Mouse (Mus musculus) spleen, adult 2 months (tissue): Measurements from ENCODE around the gene Gdf11. TPM values are rescaled to one million over a fixed set of nuclear protein-coding genes. Genes with fewer than 3 reads are reported as not detected.

Experiments
- DNase-seq, 2 experiments: peaks; one replicate each; pipeline versions ENCODE4 v3.0.0 to v3.0.0-alpha.2; 2012 to 2021; ENCODE audit warnings: low spot score in 2 of 2, low read depth in 1 of 2
- H3K27ac ChIP-seq: fragments of 200-500 bp; 2 replicates; pipeline ENCODE4 v1.5.1; 2012; ENCODE audit warnings: low read length, inconsistent platforms; ENCODE audit not compliant: insufficient read depth
- H3K27me3 ChIP-seq: fragments of 200-500 bp; 2 replicates; pipeline ENCODE4 v1.6.1; 2012; ENCODE audit warnings: mild to moderate bottlenecking, moderate library complexity, low read length, inconsistent platforms; ENCODE audit not compliant: control insufficient read depth, insufficient read depth
- H3K36me3 ChIP-seq: fragments of 200-500 bp; 2 replicates; pipeline ENCODE4 v1.6.1; 2012; ENCODE audit warnings: mild to moderate bottlenecking, low read length, inconsistent platforms; ENCODE audit not compliant: control insufficient read depth, insufficient read depth
- H3K4me1 ChIP-seq: fragments of 200-500 bp; 2 replicates; pipeline ENCODE4 v1.6.1; 2011; ENCODE audit warnings: inconsistent platforms; ENCODE audit not compliant: control insufficient read depth, insufficient read depth, insufficient read length
- H3K4me3 ChIP-seq: fragments of 200-500 bp; 2 replicates; pipeline ENCODE4 v1.5.1; 2011; ENCODE audit warnings: mild to moderate bottlenecking, inconsistent platforms; ENCODE audit not compliant: insufficient read depth, insufficient read length; ENCODE audit errors: extremely low read depth
- CTCF ChIP-seq: fragments of 200-500 bp; IDR thresholded peaks from 2 replicates; pipeline ENCODE4 v1.5.1; 2011; ENCODE audit warnings: mild to moderate bottlenecking, inconsistent platforms; ENCODE audit not compliant: insufficient read depth, insufficient read length, insufficient replicate concordance; ENCODE audit errors: extremely low read depth
- POLR2A ChIP-seq: fragments of 200-500 bp; IDR thresholded peaks from 2 replicates; pipeline ENCODE4 v1.6.1; 2011; ENCODE audit warnings: low read depth, low read length, inconsistent platforms
- WGBS: fragments of 180-500 bp; shearing (Covaris S2); methylation state at CpG from one replicate; pipeline ENCODE4 v1.1.7; 2018; 5-methylcytosine and 5-hydroxymethylcytosine counted together
- polyA plus RNA-seq: library from polyadenylated mRNA; depleted of rRNA; stranded (reverse); fragments of >200 nt; gene quantifications from 2 replicates; pipeline ENCODE4 v1.2.3, GENCODE M21; 2012

The Gdf11 gene
- polyA plus RNA-seq, 1 experiment: 6.0 TPM

- Histone ChIP-seq H3K27me3 (no peaks in the 10 kb centered on the region), H3K4me3 (peak within 1 kb of the TSS; percentile 81), H3K27ac (peak within 1 kb of the TSS; percentile 81), H3K36me3 (peaks cover 4% of the 10 kb centered on the region), H3K4me1 (peaks cover 4% of the 10 kb centered on the region; the same call in 1 of the 2 replicates)
- 49% methylated on average over 9 of the region's 9 CpGs for WGBS
- DNase-seq: no peak
- TF ChIP-seq POLR2A: no peak
- no peak for TF ChIP-seq CTCF
Measured at GRCm38 (mm10) chr10:128923935-128924334, 32.4 kb upstream of the Gdf11 start, which contains the start of gene Bloc1s1. TSS of gene Bloc1s1 (minus strand) at chr10:128924035.

DNA sequence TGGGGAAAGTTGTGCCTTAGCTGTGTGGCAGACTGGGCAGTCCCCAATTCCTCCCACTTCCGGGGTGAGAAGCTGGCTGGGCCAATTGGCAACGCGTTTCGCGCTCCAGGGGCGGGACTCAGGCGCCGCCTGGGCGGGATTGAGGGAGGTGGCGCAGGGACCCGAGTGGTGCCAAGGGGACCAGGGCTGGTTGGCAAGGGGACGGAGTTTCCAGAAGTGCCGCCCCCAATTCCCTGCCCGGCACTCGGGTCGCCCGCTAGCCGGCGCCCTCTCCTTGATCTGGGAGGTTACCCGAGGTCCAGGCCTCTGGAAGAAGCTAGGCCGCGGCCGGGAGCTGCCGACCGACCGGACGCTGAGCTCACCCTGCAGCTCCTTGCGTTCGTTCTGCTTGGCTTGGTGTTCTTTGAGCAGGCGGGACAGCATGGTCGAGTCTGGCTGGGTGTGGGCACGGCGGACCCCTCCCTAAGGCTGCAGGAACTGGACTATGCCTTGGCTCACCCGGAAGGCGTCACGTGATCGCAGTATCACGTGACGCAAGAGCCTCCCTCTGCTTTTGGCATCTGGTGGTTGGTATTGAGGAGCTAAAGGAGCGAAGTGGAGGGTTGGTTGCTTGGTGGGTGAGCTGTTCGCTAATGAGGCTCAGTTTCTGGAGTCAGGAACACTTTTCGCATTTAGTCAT lies 31.6 kb upstream of the Gdf11 start:
- peak; percentile 75 to 93 for DNase-seq
- under 1% methylated on average over 42 of the region's 42 CpGs for WGBS
- TF ChIP-seq CTCF (no peak), POLR2A (no peak; the same call in 1 of the 2 replicates)
- H3K36me3 ChIP-seq: peaks cover 5% of the 10 kb centered on the region
- peaks cover 4% of the 10 kb centered on the region; the same call in 1 of the 2 replicates for H3K4me1 ChIP-seq
- no peaks in the 10 kb centered on the region for H3K27me3 ChIP-seq
- peak overlapping the region; percentile 81 for H3K27ac ChIP-seq
- peak overlapping the region; percentile 81 for H3K4me3 ChIP-seq

- Histone ChIP-seq H3K27ac (peak within 1 kb of the TSS; percentile 81), H3K4me3 (peak within 1 kb of the TSS; percentile 81), H3K36me3 (peaks cover 6% of the 10 kb centered on the region), H3K27me3 (no peaks in the 10 kb centered on the region), H3K4me1 (peaks cover 4% of the 10 kb centered on the region; the same call in 1 of the 2 replicates)
- WGBS: 65% methylated on average over 1 of the region's 1 CpGs
- no peak for TF ChIP-seq CTCF
- TF ChIP-seq POLR2A: no peak
- DNase-seq: no peak
Measured at GRCm38 (mm10) chr10:128922822-128923012, 31.2 kb upstream of the Gdf11 start, which contains the start of gene Rdh5. TSS of gene Rdh5 (minus strand) at chr10:128922888.

DNA sequence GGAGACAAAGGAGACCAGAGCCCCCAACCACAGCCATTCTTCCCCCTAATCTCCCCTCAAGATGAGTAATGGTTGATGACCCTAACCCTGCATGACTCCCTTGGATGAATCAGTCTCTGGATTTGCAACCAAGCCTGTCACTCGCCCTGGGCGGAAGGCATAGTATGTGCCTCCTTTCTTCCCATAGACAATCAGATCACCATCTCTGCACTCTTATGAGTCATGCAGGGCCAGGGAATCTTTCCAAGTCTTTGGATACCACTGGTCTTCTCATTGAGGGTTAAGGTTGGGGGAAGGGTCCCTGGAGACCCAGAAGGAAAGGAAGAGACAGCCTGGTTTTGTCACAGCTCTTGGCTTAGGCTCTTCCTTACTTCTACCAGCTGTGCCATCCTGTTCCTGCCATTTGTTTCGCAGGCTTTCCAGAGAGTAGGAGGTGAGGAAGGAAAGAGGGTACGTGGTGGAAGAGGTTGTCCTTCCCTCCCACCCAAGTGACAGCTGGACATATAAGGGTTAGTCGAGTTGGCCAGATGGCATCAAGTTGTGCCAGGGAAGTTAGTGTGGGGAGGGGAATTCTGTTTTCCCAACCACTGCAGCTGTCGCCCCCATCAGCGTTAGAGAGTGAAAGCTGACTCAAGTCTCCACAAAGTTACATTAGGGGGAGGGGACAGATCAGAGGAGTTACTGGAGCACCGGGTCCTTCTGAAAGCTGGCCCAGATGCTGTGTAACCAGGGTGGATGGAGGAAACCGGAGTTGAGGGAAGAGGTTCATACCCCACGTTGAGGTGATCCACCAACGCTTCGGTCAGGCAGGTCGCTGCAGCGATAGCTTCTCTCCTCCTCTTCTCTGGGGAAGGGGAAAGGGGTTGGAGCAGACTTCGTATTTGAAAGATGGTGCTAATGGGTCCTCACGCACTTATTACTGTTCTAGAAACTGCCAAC lies 30.6 kb upstream of the Gdf11 start:
- 75% methylated on average over 16 of the region's 16 CpGs for WGBS
- Histone ChIP-seq H3K27ac (no peak overlapping the region), H3K4me1 (peaks cover 4% of the 10 kb centered on the region; the same call in 1 of the 2 replicates), H3K4me3 (no peak overlapping the region), H3K36me3 (peaks cover 9% of the 10 kb centered on the region), H3K27me3 (no peaks in the 10 kb centered on the region)
- TF ChIP-seq CTCF (no peak), POLR2A (no peak)
- no peak for DNase-seq

- Histone ChIP-seq H3K4me3 (no peak overlapping the region), H3K27ac (no peak overlapping the region), H3K36me3 (peaks cover 9% of the 10 kb centered on the region), H3K27me3 (no peaks in the 10 kb centered on the region), H3K4me1 (peaks cover 4% of the 10 kb centered on the region; the same call in 1 of the 2 replicates)
- 92% methylated on average over 1 of the region's 1 CpGs for WGBS
- DNase-seq: no peak
- TF ChIP-seq POLR2A (no peak), CTCF (no peak)
Measured at GRCm38 (mm10) chr10:128921251-128921650, 29.7 kb upstream of the Gdf11 start.

GRCm38 (mm10) chr10:128920736-128921161 lies 29.2 kb upstream of the Gdf11 start:
- Histone ChIP-seq H3K27ac (no peak overlapping the region), H3K36me3 (peaks cover 9% of the 10 kb centered on the region), H3K4me3 (no peak overlapping the region), H3K4me1 (peaks cover 4% of the 10 kb centered on the region; the same call in 1 of the 2 replicates), H3K27me3 (no peaks in the 10 kb centered on the region)
- TF ChIP-seq POLR2A (no peak), CTCF (no peak)
- no peak for DNase-seq
- WGBS: 85% methylated on average over 3 of the region's 3 CpGs

DNA sequence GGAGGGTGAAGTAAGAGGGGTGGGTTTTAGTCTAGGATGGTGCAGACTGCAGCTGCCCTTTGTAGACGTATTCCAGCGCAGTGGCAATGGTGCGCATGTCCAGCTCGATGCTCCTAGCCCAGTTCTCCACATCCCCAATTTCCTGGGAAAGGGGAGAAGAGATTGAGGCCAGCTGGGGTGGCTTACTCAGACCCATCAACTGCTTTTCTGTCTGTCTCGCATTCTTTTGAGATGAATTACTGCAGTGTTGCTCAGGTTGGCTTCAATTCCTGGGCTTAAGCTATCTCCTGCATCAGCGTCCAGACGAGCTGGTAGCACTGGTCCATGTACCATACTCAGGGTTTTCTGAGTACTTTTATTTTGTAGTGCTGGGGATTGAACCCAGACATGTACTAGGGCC lies 28.4 kb upstream of the Gdf11 start:
- H3K27me3 ChIP-seq: no peaks in the 10 kb centered on the region
- H3K4me3 ChIP-seq: no peak overlapping the region
- WGBS: 89% methylated on average over 7 of the region's 7 CpGs
- DNase-seq: no peak
- no peak overlapping the region for H3K27ac ChIP-seq
- peaks cover 9% of the 10 kb centered on the region for H3K36me3 ChIP-seq
- TF ChIP-seq CTCF (no peak), POLR2A (no peak)
- H3K4me1 ChIP-seq: peaks cover 4% of the 10 kb centered on the region; the same call in 1 of the 2 replicates
